Mouse (Mus musculus): ENCODE results near the gene Bpifb2. TPM values are rescaled to one million over a fixed set of nuclear protein-coding genes. Genes with fewer than 3 reads are reported as not detected.
A peak's percentile ranks its signal among the peaks of the same experiment; 100 is the strongest.

Gene Bpifb2
- polyA plus RNA-seq, 2 experiments = 0.09 TPM; not detected in 1

- 70% methylated on average over 2 of the region's 2 CpGs for WGBS
- Histone ChIP-seq H3K4me3 (replicated peaks; ENCODE audit: low read length) (no peak overlapping the region), H3K27ac (replicated peaks; ENCODE audit: low read depth, low read length) (no peak overlapping the region), H3K4me1 (ENCODE audit: control insufficient read depth, insufficient read depth, low read length) (no peaks in the 10 kb centered on the region), H3K4me2 (replicated peaks; ENCODE audit: low read depth, low read length, severe bottlenecking) (no peak overlapping the region), H3K36me3 (ENCODE audit: control insufficient read depth, insufficient read depth, low read length) (no peaks in the 10 kb centered on the region), H3K9me3 (ENCODE audit: control insufficient read depth, low read length) (no peaks in the 10 kb centered on the region), H3K9ac (ENCODE audit: low read depth, low read length, severe bottlenecking) (no peak overlapping the region), H3K27me3 (ENCODE audit: control insufficient read depth, insufficient read depth, low read length) (no peaks in the 10 kb centered on the region)
- ATAC-seq (ENCODE audit: low FRiP score, low read depth) (no peak), DNase-seq (ENCODE audit: low spot score) (no peak)
- no peak for TF ChIP-seq POLR2A (IDR thresholded peaks at IDR 0.05; ENCODE audit: borderline replicate concordance, extremely low read depth, insufficient read depth, insufficient read length)
Measured at GRCm38 (mm10) chr2:153859581-153859980, 15.3 kb upstream of the Bpifb2 start.

GRCm38 (mm10) chr2:153860315-153860714 lies 14.5 kb upstream of the Bpifb2 start:
- no peak overlapping the region for H3K9ac ChIP-seq (ENCODE audit: low read depth, low read length, severe bottlenecking)
- H3K27ac ChIP-seq (replicated peaks; ENCODE audit: low read depth, low read length) = no peak overlapping the region
- H3K9me3 ChIP-seq (ENCODE audit: control insufficient read depth, low read length) = no peaks in the 10 kb centered on the region
- 92% methylated on average over 11 of the region's 11 CpGs for WGBS
- H3K4me2 ChIP-seq (replicated peaks; ENCODE audit: low read depth, low read length, severe bottlenecking) = no peak overlapping the region
- DNase-seq (ENCODE audit: low spot score) (no peak), ATAC-seq (ENCODE audit: low FRiP score, low read depth) (no peak)
- H3K36me3 ChIP-seq (ENCODE audit: control insufficient read depth, insufficient read depth, low read length) = no peaks in the 10 kb centered on the region
- H3K4me1 ChIP-seq (ENCODE audit: control insufficient read depth, insufficient read depth, low read length) = no peaks in the 10 kb centered on the region
- H3K27me3 ChIP-seq (ENCODE audit: control insufficient read depth, insufficient read depth, low read length) = no peaks in the 10 kb centered on the region
- no peak for TF ChIP-seq POLR2A (IDR thresholded peaks at IDR 0.05; ENCODE audit: borderline replicate concordance, extremely low read depth, insufficient read depth, insufficient read length)
- no peak overlapping the region for H3K4me3 ChIP-seq (replicated peaks; ENCODE audit: low read length)

- no peak overlapping the region for H3K4me3 ChIP-seq (replicated peaks; ENCODE audit: low read length)
- no peak overlapping the region for H3K27ac ChIP-seq (replicated peaks; ENCODE audit: low read depth, low read length)
- H3K4me1 ChIP-seq (ENCODE audit: control insufficient read depth, insufficient read depth, low read length) = no peaks in the 10 kb centered on the region
- WGBS = 63% methylated on average over 3 of the region's 3 CpGs
- H3K27me3 ChIP-seq (ENCODE audit: control insufficient read depth, insufficient read depth, low read length) = no peaks in the 10 kb centered on the region
- TF ChIP-seq POLR2A (IDR thresholded peaks at IDR 0.05; ENCODE audit: borderline replicate concordance, extremely low read depth, insufficient read depth, insufficient read length) = no peak
- ATAC-seq (ENCODE audit: low FRiP score, low read depth) (peak; percentile 71; the same call in 1 of the 2 replicates), DNase-seq (ENCODE audit: low spot score) (peak; percentile 24)
- H3K4me2 ChIP-seq (replicated peaks; ENCODE audit: low read depth, low read length, severe bottlenecking) = no peak overlapping the region
- H3K9ac ChIP-seq (ENCODE audit: low read depth, low read length, severe bottlenecking) = no peak overlapping the region
- no peaks in the 10 kb centered on the region for H3K9me3 ChIP-seq (ENCODE audit: control insufficient read depth, low read length)
- no peaks in the 10 kb centered on the region for H3K36me3 ChIP-seq (ENCODE audit: control insufficient read depth, insufficient read depth, low read length)
Measured at GRCm38 (mm10) chr2:153860715-153861114, 14.1 kb upstream of the Bpifb2 start.

GRCm38 (mm10) chr2:153861960-153862359 lies 12.9 kb upstream of the Bpifb2 start:
- no peaks in the 10 kb centered on the region for H3K27me3 ChIP-seq (ENCODE audit: control insufficient read depth, insufficient read depth, low read length)
- H3K36me3 ChIP-seq (ENCODE audit: control insufficient read depth, insufficient read depth, low read length) = no peaks in the 10 kb centered on the region
- no peak overlapping the region for H3K9ac ChIP-seq (ENCODE audit: low read depth, low read length, severe bottlenecking)
- H3K4me3 ChIP-seq (replicated peaks; ENCODE audit: low read length) = no peak overlapping the region
- H3K4me2 ChIP-seq (replicated peaks; ENCODE audit: low read depth, low read length, severe bottlenecking) = no peak overlapping the region
- DNase-seq (ENCODE audit: low spot score) (peak; percentile 38), ATAC-seq (ENCODE audit: low FRiP score, low read depth) (peak; percentile 67)
- no peaks in the 10 kb centered on the region for H3K4me1 ChIP-seq (ENCODE audit: control insufficient read depth, insufficient read depth, low read length)
- H3K9me3 ChIP-seq (ENCODE audit: control insufficient read depth, low read length) = no peaks in the 10 kb centered on the region
- WGBS = 82% methylated on average over 3 of the region's 3 CpGs
- no peak for TF ChIP-seq POLR2A (IDR thresholded peaks at IDR 0.05; ENCODE audit: borderline replicate concordance, extremely low read depth, insufficient read depth, insufficient read length)
- no peak overlapping the region for H3K27ac ChIP-seq (replicated peaks; ENCODE audit: low read depth, low read length)

DNA sequence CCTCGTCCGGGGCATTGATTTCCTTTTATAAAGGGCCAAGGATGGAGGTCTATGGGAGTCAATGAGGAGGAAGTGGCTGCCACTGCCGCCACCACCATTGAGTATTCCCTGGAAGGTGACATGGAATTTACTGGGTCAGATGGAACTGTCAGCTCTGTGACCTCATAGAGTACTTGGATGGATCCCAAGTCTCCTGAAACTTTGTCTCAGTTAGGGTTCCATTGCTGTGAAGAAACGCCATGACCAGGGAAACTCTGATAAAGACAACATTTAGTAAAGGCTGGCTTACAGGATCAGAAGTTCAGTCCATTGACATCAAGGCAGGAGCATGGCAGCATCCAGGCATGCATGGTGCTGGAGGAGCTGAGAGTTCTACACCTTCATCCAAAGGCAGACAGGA lies 3.9 kb upstream of the Bpifb2 start, which contains the start of gene Sun5:
Sun5 (minus strand) TSS at position 101 of the 400 bp plus-strand sequence.
- H3K27me3 ChIP-seq (ENCODE audit: control insufficient read depth, insufficient read depth, low read length) = no peaks in the 10 kb centered on the region
- H3K4me2 ChIP-seq (replicated peaks; ENCODE audit: low read depth, low read length, severe bottlenecking) = no peak within 1 kb of the TSS
- no peaks in the 10 kb centered on the region for H3K9me3 ChIP-seq (ENCODE audit: control insufficient read depth, low read length)
- H3K4me1 ChIP-seq (ENCODE audit: control insufficient read depth, insufficient read depth, low read length) = no peaks in the 10 kb centered on the region
- 90% methylated on average over 4 of the region's 4 CpGs for WGBS
- H3K9ac ChIP-seq (ENCODE audit: low read depth, low read length, severe bottlenecking) = no peak within 1 kb of the TSS
- no peaks in the 10 kb centered on the region for H3K36me3 ChIP-seq (ENCODE audit: control insufficient read depth, insufficient read depth, low read length)
- DNase-seq (ENCODE audit: low spot score) (no peak), ATAC-seq (ENCODE audit: low FRiP score, low read depth) (no peak)
- H3K27ac ChIP-seq (replicated peaks; ENCODE audit: low read depth, low read length) = no peak within 1 kb of the TSS
- no peak within 1 kb of the TSS for H3K4me3 ChIP-seq (replicated peaks; ENCODE audit: low read length)
- TF ChIP-seq POLR2A (IDR thresholded peaks at IDR 0.05; ENCODE audit: borderline replicate concordance, extremely low read depth, insufficient read depth, insufficient read length) = no peak

DNA sequence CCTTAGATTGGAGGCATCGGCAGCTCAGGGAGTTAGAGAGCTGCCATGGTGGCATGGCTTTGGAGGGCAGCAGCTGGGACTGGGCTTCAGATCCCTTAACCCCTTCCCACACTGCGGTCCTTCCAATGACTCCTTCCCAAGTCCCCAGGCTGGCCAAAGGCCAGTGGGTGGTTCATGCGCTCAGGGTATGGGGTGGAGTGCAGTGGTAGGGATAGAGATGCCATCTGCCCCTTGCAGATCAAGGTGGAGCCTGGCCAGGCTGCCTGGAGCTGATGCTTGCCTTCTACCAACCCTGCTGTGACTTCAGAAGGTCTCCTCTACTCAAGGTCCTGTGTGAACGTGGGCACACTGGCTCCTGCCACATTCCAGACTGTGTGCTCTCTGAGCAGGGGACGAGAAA lies 24.3 kb downstream of the Bpifb2 start:
- H3K27ac ChIP-seq (replicated peaks; ENCODE audit: low read depth, low read length) = no peak overlapping the region
- 71% methylated on average over 5 of the region's 5 CpGs for WGBS

More for the DNA sequence above, 24.3 kb downstream of the Bpifb2 start:
- Histone ChIP-seq H3K4me3 (replicated peaks; ENCODE audit: low read length) (no peak overlapping the region), H3K4me1 (ENCODE audit: control insufficient read depth, insufficient read depth, low read length) (no peaks in the 10 kb centered on the region), H3K27me3 (ENCODE audit: control insufficient read depth, insufficient read depth, low read length) (no peaks in the 10 kb centered on the region), H3K36me3 (ENCODE audit: control insufficient read depth, insufficient read depth, low read length) (no peaks in the 10 kb centered on the region), H3K4me2 (replicated peaks; ENCODE audit: low read depth, low read length, severe bottlenecking) (no peak overlapping the region), H3K9ac (ENCODE audit: low read depth, low read length, severe bottlenecking) (no peak overlapping the region), H3K9me3 (ENCODE audit: control insufficient read depth, low read length) (no peaks in the 10 kb centered on the region)
- no peak for TF ChIP-seq POLR2A (IDR thresholded peaks at IDR 0.05; ENCODE audit: borderline replicate concordance, extremely low read depth, insufficient read depth, insufficient read length)
- DNase-seq (ENCODE audit: low spot score) = no peak
- ATAC-seq (ENCODE audit: low FRiP score, low read depth) = no peak

Measured in limb, embryonic 14.5 days (tissue).